Mouse (Mus musculus) CH12.LX (cell line): Measurements from ENCODE around the gene Serpinf2. TPM values are rescaled to one million over a fixed set of nuclear protein-coding genes. Genes with fewer than 3 reads are reported as not detected.

Experiments
- DNase-seq: peaks from one replicate; pipeline ENCODE4 v3.0.0-alpha.2; 2013; ENCODE audit errors: extremely low read depth
- H3K27ac ChIP-seq: 2 replicates; pipeline ENCODE4 v1.5.1; 2012; ENCODE audit warnings: low read depth, mild to moderate bottlenecking, control low read depth, moderate library complexity; ENCODE audit not compliant: insufficient read depth
- H3K27me3 ChIP-seq: replicated peaks from 2 replicates; pipeline ENCODE3; 2012; ENCODE audit warnings: inconsistent platforms
- H3K36me3 ChIP-seq, 2 experiments: replicated peaks in 1 of 2; 2 replicates each; pipeline versions ENCODE3 to v1.6.1; 2012; ENCODE audit warnings: inconsistent platforms in 1 of 2, low read length in 1 of 2, mild to moderate bottlenecking in 1 of 2, mixed read lengths in 1 of 2, moderate library complexity in 1 of 2; ENCODE audit not compliant: control insufficient read depth in 1 of 2, insufficient read depth in 1 of 2
- H3K4me1 ChIP-seq, 2 experiments: 2 replicates each; pipeline ENCODE4 v1.6.1; 2012; ENCODE audit warnings: inconsistent platforms in 1 of 2, moderate library complexity in 1 of 2; ENCODE audit not compliant: insufficient read depth in 2 of 2, control insufficient read depth in 1 of 2
- H3K4me2 ChIP-seq: 2 replicates; pipeline ENCODE4 v1.6.1; 2012; ENCODE audit warnings: low read depth, mild to moderate bottlenecking, control low read depth; ENCODE audit not compliant: poor library complexity, insufficient read depth, severe bottlenecking
- H3K4me3 ChIP-seq, 3 experiments: fragments of 150-350 bp in 1 of 3; sonication (generic) in 1 of 3; replicated peaks in 1 of 3; 2 replicates each; pipeline versions ENCODE3 to v1.5.1; 2011 to 2012; ENCODE audit warnings: low read depth in 2 of 3, low read length in 2 of 3, mild to moderate bottlenecking in 2 of 3, moderate library complexity in 2 of 3, control low read depth in 1 of 3, improper control_type of control experiment in 1 of 3, inconsistent platforms in 1 of 3, mixed read lengths in 1 of 3; ENCODE audit not compliant: poor library complexity in 1 of 3
- H3K79me2 ChIP-seq: replicated peaks from 2 replicates; pipeline ENCODE4 v1.6.1; 2012; ENCODE audit warnings: mild to moderate bottlenecking, moderate library complexity; ENCODE audit not compliant: control insufficient read depth, poor library complexity, insufficient read depth, severe bottlenecking; ENCODE audit errors: extremely low read depth
- H3K9ac ChIP-seq: 2 replicates; pipeline ENCODE4 v1.6.1; 2012; ENCODE audit warnings: low read depth, mild to moderate bottlenecking, control low read depth, moderate library complexity; ENCODE audit not compliant: insufficient read depth
- H3K9me3 ChIP-seq: replicated peaks from 2 replicates; pipeline ENCODE3; 2012; ENCODE audit warnings: low read length, inconsistent platforms, mixed read lengths
- BHLHE40 ChIP-seq: IDR thresholded peaks from 2 replicates; pipeline ENCODE4 v1.6.1; 2011; ENCODE audit warnings: mild to moderate bottlenecking, low read depth, low read length, improper control_type of control experiment
- E2F4 ChIP-seq: IDR thresholded peaks from 2 replicates; pipeline ENCODE4 v1.6.1; 2011; ENCODE audit warnings: low read depth, low read length, improper control_type of control experiment; ENCODE audit not compliant: insufficient replicate concordance
- ELF1 ChIP-seq: IDR thresholded peaks from 2 replicates; pipeline ENCODE4 v1.6.1; 2014; ENCODE audit warnings: low read depth, mild to moderate bottlenecking, inconsistent platforms, low read length, improper control_type of control experiment
- EP300 ChIP-seq: IDR thresholded peaks from 2 replicates; pipeline ENCODE4 v1.6.1; 2011; ENCODE audit warnings: low read length, improper control_type of control experiment
- HCFC1 ChIP-seq: IDR thresholded peaks from 2 replicates; pipeline ENCODE4 v1.6.1; 2012; ENCODE audit warnings: low read depth, mild to moderate bottlenecking, inconsistent platforms, low read length, improper control_type of control experiment
- IRF4 ChIP-seq: IDR thresholded peaks from 2 replicates; pipeline ENCODE4 v1.6.1; 2014; ENCODE audit warnings: low read depth, mild to moderate bottlenecking, inconsistent platforms, low read length, improper control_type of control experiment
- JUND ChIP-seq: conservative IDR thresholded peaks from 2 replicates; pipeline ENCODE4 v1.6.1; 2011; ENCODE audit warnings: low read depth, low read length, improper control_type of control experiment
- KAT2A ChIP-seq: IDR thresholded peaks from 2 replicates; pipeline ENCODE4 v1.6.1; 2012; ENCODE audit warnings: low read length, improper control_type of control experiment, inconsistent platforms; ENCODE audit not compliant: insufficient replicate concordance
- MAFK ChIP-seq: IDR thresholded peaks from 2 replicates; pipeline ENCODE4 v1.6.1; 2011; ENCODE audit warnings: low read length, improper control_type of control experiment; ENCODE audit not compliant: insufficient replicate concordance
- MAX ChIP-seq: IDR thresholded peaks from 2 replicates; pipeline ENCODE4 v1.6.1; 2011; ENCODE audit warnings: low read length, improper control_type of control experiment
- MEF2A ChIP-seq: IDR thresholded peaks from 2 replicates; pipeline ENCODE4 v1.6.1; 2014; ENCODE audit warnings: low read depth, mild to moderate bottlenecking, inconsistent platforms, low read length, improper control_type of control experiment, borderline replicate concordance
- MXI1 ChIP-seq: IDR thresholded peaks from 2 replicates; pipeline ENCODE4 v1.6.1; 2011; ENCODE audit warnings: mild to moderate bottlenecking, low read depth, low read length, improper control_type of control experiment
- NELFE ChIP-seq: IDR thresholded peaks from 2 replicates; pipeline ENCODE4 v1.6.1; 2011; ENCODE audit warnings: low read depth, low read length, improper control_type of control experiment
- RAD21 ChIP-seq: IDR thresholded peaks from 2 replicates; pipeline ENCODE4 v1.6.1; 2011; ENCODE audit warnings: low read depth, mild to moderate bottlenecking, low read length, improper control_type of control experiment, moderate library complexity
- SIN3A ChIP-seq: IDR thresholded peaks from 2 replicates; pipeline ENCODE4 v1.6.1; 2012; ENCODE audit warnings: low read length, improper control_type of control experiment, inconsistent platforms
- UBTF ChIP-seq: IDR thresholded peaks from 2 replicates; pipeline ENCODE4 v1.6.1; 2012; ENCODE audit warnings: low read depth, mild to moderate bottlenecking, inconsistent platforms, low read length, improper control_type of control experiment, moderate library complexity
- USF1 ChIP-seq: IDR thresholded peaks from 2 replicates; pipeline ENCODE4 v1.6.1; 2014; ENCODE audit warnings: low read depth, mild to moderate bottlenecking, inconsistent platforms, low read length, improper control_type of control experiment
- USF2 ChIP-seq: conservative IDR thresholded peaks from 2 replicates; pipeline ENCODE4 v1.6.1; 2011; ENCODE audit warnings: low read depth, low read length, improper control_type of control experiment
- ZKSCAN1 ChIP-seq: IDR thresholded peaks from 2 replicates; pipeline ENCODE4 v1.6.1; 2012; ENCODE audit warnings: low read depth, inconsistent platforms, low read length, improper control_type of control experiment, borderline replicate concordance
- ZMIZ1 ChIP-seq: IDR thresholded peaks from 2 replicates; pipeline ENCODE4 v1.6.1; 2012; ENCODE audit warnings: low read depth, mild to moderate bottlenecking, inconsistent platforms, low read length, improper control_type of control experiment
- ZNF384 ChIP-seq: IDR thresholded peaks from 2 replicates; pipeline ENCODE4 v1.6.1; 2012; ENCODE audit warnings: low read depth, low read length, improper control_type of control experiment, inconsistent platforms
- dilution Hi-C: fragments of 300-500 bp; cut with MboI; formaldehyde crosslinking; loops from 2 replicates; pipeline ENCODE4 v1.14.3; 2020; ENCODE audit warnings: low sequenced_read_pairs; ENCODE audit not compliant: extremely low pct_unique_long_range_greater_than_20kb, extremely low pct_ligation_motif_present
- in situ Hi-C: fragments of 300-500 bp; cut with MboI; formaldehyde crosslinking; loops from 3 replicates; pipeline ENCODE4 v1.14.3; 2019; ENCODE audit warnings: low sequenced_read_pairs, low pct_ligation_motif_present, low pct_unique_long_range_greater_than_20kb, mixed read lengths
- polyA plus RNA-seq: library from polyadenylated mRNA; unstranded; fragments of >175 nt; gene quantifications from 2 replicates; pipeline ENCODE4 v1.2.1, GENCODE M21; 2012; ENCODE audit warnings: low read depth; ENCODE audit not compliant: insufficient read length
- total RNA-seq, 2 experiments: library from RNA; depleted of rRNA; stranded (reverse); fragments of 300-350 nt in 1 of 2; fragments of >200 nt in 1 of 2; gene quantifications; 2 replicates each; pipeline ENCODE4 v1.2.3; 2012 to 2014

Gene Serpinf2
- total and polyA plus RNA-seq, 3 experiments: 0.08 to 0.26 TPM; not detected in 1

- no peaks in the 10 kb centered on the region for H3K79me2 ChIP-seq
- no peaks in the 10 kb centered on the region for H3K36me3 ChIP-seq
- H3K9me3 ChIP-seq: peaks cover 3% of the 10 kb centered on the region
- no peaks in the 10 kb centered on the region for H3K27me3 ChIP-seq
- peaks cover 2 to 16% of the 10 kb centered on the region in 2 experiments; a peak in 1 of 4 replicates for H3K4me1 ChIP-seq
- in situ Hi-C loops: no loop called here
- TF ChIP-seq MEF2A (no peak), EP300 (no peak), MAX (no peak), HCFC1 (no peak), E2F4 (no peak), ZNF384 (no peak), SIN3A (no peak), NELFE (no peak), ZKSCAN1 (no peak), RAD21 (no peak), MXI1 (no peak), ZMIZ1 (no peak)
- TF ChIP-seq, all 38 proteins: peak for 0
- Histone ChIP-seq H3K4me3 (no peak overlapping the region), H3K4me2 (peak overlapping the region; percentile 56), H3K9ac (0 out of 2 replicates have a peak overlapping the region, but pooled peaks have one; percentile 5), H3K27ac (no peak overlapping the region)
- no peak for DNase-seq
- dilution Hi-C loops: no loop called here
Observed at GRCm38 (mm10) chr11:75472469-75473081, 33.2 kb upstream of the Serpinf2 start.

GRCm38 (mm10) chr11:75470675-75471074 lies 31.3 kb upstream of the Serpinf2 start:
- Histone ChIP-seq H3K4me2 (no peak overlapping the region), H3K9me3 (peaks cover 9% of the 10 kb centered on the region), H3K27me3 (no peaks in the 10 kb centered on the region), H3K27ac (no peak overlapping the region), H3K9ac (no peak overlapping the region), H3K4me3 (no peak overlapping the region), H3K79me2 (no peaks in the 10 kb centered on the region), H3K36me3 (peaks cover 2 to 8% of the 10 kb centered on the region in 2 experiments), H3K4me1 (peaks cover 2 to 25% of the 10 kb centered on the region in 2 experiments; a peak in 2 of 4 replicates)
- dilution Hi-C loops (no loop called here), in situ Hi-C loops (no loop called here)
- TF ChIP-seq BHLHE40 (no peak), USF1 (no peak), ZKSCAN1 (no peak), ELF1 (no peak), IRF4 (no peak), KAT2A (no peak), ZNF384 (no peak), NELFE (no peak), MAFK (no peak), UBTF (no peak), JUND (no peak), MAX (no peak), HCFC1 (no peak), SIN3A (no peak), RAD21 (no peak), USF2 (no peak)
- DNase-seq: no peak
